Mouse (Mus musculus): ENCODE results near the gene Cabin1.

DNA sequence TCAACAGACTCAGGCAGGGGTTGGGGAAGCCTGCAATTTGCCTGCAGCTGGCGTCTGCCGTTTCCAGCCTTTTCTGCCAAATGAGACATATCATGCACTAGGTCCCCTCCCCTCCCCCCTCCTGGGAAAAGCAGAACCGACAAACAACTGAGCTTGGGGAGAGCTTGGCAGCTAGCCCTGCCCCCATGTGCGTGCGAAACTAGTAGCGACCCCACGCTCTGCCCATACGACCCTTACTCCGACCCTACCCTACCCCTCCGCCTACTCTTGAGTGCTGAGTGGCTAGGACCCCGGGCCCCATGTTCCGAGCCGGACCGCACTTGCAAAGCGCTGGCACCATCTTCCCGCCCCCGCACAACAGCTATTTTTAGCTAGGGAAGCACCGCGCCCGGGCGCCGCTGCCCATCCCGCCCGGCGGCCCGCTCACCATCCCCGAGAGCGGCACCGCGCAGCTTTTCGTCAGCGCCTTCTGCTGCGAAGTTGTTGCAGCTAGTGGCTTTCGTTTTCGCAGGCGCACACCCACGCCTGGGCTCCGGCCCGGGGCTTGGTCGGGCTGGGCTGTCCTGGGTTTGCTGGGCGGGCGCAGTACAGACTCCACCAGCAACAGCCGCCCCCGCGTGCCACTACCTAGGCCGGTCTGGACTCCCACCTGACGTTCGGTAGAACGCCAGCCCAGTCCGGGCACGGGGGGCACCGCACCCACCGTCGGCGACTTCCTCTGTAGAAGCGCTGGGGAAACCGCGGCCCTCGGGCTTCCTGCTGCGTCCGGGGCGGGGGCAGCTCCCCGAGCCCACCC lies 96.8 kb downstream of the Cabin1 start:
- TF ChIP-seq POLR2A (IDR thresholded peaks at IDR 0.05; ENCODE audit: low read depth, low read length) (peak; percentile 47; the same call in 1 of the 2 replicates), CTCF (IDR thresholded peaks at IDR 0.05; ENCODE audit: extremely low read depth, insufficient read length, insufficient replicate concordance, low read depth, low read length) (no peak)
